Mouse (Mus musculus): ENCODE measurements around the gene Foxp1. TPM values are rescaled to one million over a fixed set of nuclear protein-coding genes. Genes with fewer than 3 reads are reported as not detected.

Foxp1 gene
- total RNA-seq, 2 experiments from 2014 or later, result 142 TPM

DNA sequence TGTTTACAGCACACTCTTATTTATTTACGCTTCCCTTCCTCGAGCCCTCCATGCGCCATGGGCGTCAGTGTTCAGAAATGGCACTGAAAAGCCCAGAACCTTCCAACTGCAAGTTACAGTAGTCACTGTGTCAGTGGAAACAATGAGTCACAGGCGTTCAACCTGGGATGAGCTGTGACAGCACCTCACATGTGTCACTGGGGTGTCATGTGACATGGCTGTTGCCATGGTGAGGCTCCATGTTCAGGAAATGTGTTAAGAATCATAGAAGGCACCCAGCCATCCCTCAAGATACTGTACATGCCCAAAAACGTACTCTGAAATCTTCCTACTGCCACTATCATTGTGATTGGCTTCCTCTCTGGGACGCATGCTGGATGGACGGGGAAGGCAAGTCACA, 101.9 kb downstream of the Foxp1 start:
- DNase-seq (ENCODE audit: low spot score in 2 of 2), result no peak
- intact Hi-C loops (cut with DNase I), result no loop called here

DNA sequence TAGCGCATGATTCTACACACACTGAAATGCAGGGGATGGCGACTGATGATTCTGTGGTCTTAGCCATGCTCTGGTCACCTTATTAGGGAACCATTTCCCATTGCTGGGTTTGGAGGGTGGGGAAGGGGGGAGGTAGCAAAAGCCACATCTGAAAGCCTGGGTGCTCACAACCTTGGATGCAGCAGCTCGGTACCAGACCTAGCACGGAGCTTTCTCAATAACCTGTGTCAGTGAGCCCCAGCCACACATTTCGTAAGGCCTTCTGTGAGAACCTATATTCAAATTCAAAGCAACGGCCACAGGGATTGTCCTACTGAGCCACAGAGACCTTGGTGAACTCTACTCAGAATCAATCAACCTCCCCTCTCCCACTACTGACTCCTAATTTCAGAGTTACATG, 109.9 kb downstream of the Foxp1 start:
- no peak for DNase-seq (ENCODE audit: low spot score in 2 of 2)
- intact Hi-C loops (cut with DNase I), result no loop called here

- no peak for DNase-seq (ENCODE audit: low spot score in 2 of 2)
- intact Hi-C loops (cut with DNase I), result no loop called here
Observed at GRCm38 (mm10) chr6:99409602-99410001, 112.9 kb downstream of the Foxp1 start.

- DNase-seq (ENCODE audit: low spot score in 2 of 2), result no peak
- intact Hi-C loops (cut with DNase I), result no loop called here
Observed at GRCm38 (mm10) chr6:99408880-99409279, 113.6 kb downstream of the Foxp1 start.

- intact Hi-C loops (cut with DNase I), result no loop called here
- DNase-seq (ENCODE audit: low spot score in 2 of 2), result no peak
Observed at GRCm38 (mm10) chr6:99403755-99404390, 118.6 kb downstream of the Foxp1 start.

GRCm38 (mm10) chr6:99402941-99403340, 119.6 kb downstream of the Foxp1 start:
- intact Hi-C loops (cut with DNase I), result no loop called here
- DNase-seq (ENCODE audit: low spot score in 2 of 2), result no peak

- no peak for DNase-seq (ENCODE audit: low spot score in 2 of 2)
- intact Hi-C loops (cut with DNase I), result no loop called here
Observed at GRCm38 (mm10) chr6:99402370-99402769, 120.2 kb downstream of the Foxp1 start.

DNA sequence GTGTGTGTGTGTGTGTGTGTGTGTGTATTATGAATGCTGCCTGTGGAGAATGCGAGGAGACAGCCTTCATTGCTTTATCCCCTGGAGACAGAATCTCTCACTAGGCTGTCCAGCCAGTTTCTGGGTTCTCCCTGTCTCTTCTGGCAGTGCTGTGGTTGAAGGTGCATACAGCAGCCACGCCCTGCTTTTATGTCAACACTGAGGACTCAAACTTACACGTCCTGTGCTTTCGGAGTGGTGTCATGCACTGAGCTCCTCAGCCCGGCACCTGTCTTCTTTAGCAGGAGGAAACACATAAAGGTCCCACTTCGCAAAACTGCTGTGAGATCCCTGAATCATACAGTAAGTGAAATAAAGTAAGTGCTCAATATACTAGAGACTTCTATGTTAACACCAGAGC, 120.7 kb downstream of the Foxp1 start:
- intact Hi-C loops (cut with DNase I), result no loop called here
- no peak for DNase-seq (ENCODE audit: low spot score in 2 of 2)

DNA sequence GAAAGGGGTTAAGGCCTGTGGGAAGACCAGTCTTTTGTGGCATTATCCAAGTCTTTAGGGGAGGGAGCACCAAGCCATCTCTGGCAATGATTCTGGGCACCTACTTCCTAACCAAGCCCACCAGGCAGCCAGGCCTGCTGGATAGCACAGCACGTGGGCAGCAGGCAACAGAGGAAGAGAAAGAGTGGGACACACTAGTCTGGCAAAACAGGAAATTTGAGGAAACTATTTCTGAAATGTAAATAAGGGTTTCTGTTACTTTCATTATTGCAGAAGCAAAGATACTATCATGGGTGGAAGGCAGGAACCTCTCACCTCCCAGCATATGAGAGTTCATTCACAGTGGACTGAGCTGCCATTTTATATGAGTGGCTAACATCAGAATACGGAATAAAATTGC, 121.3 kb downstream of the Foxp1 start:
- DNase-seq (ENCODE audit: low spot score in 2 of 2), result no peak
- intact Hi-C loops (cut with DNase I), result no loop called here

DNA sequence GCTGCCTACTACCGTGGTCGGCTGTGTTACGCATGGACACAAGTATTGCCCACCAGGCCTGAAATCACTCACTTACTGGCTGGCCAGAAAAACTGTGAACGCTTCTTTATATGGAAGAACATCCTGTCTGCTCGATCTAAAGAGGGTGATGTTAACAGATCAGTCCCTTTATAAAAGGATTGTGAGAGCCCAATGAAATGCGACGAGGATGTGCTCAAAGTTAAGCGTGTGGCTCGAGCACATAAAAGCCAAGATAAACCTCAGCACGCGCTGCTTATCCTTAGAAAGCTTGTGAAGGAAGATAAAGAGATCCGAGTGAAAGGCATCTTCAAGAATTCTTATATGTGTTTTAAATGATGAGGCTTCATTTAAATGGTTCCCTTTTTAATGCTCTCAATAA, 126.8 kb downstream of the Foxp1 start:
- DNase-seq (ENCODE audit: low spot score in 2 of 2), result no peak
- intact Hi-C loops (cut with DNase I), result no loop called here

- intact Hi-C loops (cut with DNase I), result no loop called here
- DNase-seq (ENCODE audit: low spot score in 2 of 2), result no peak
Observed at GRCm38 (mm10) chr6:99394801-99395200, 127.7 kb downstream of the Foxp1 start.

GRCm38 (mm10) chr6:99392484-99392883, 130.0 kb downstream of the Foxp1 start:
- DNase-seq (ENCODE audit: low spot score in 2 of 2), result no peak
- intact Hi-C loops (cut with DNase I), result no loop called here

- intact Hi-C loops (cut with DNase I), result no loop called here
- no peak for DNase-seq (ENCODE audit: low spot score in 2 of 2)
Observed at GRCm38 (mm10) chr6:99388741-99389675, 133.5 kb downstream of the Foxp1 start.

- intact Hi-C loops (cut with DNase I), result no loop called here
- DNase-seq (ENCODE audit: low spot score in 2 of 2), result no peak
Observed at GRCm38 (mm10) chr6:99388023-99388422, 134.5 kb downstream of the Foxp1 start.

GRCm38 (mm10) chr6:99385059-99385604, 137.4 kb downstream of the Foxp1 start:
- DNase-seq (ENCODE audit: low spot score in 2 of 2), result no peak
- intact Hi-C loops (cut with DNase I), result no loop called here

GRCm38 (mm10) chr6:99383846-99384472, 138.6 kb downstream of the Foxp1 start:
- intact Hi-C loops (cut with DNase I), result no loop called here
- DNase-seq (ENCODE audit: low spot score in 2 of 2), result no peak

- no peak for DNase-seq (ENCODE audit: low spot score in 2 of 2)
- intact Hi-C loops (cut with DNase I), result no loop called here
Observed at GRCm38 (mm10) chr6:99380146-99380545, 142.4 kb downstream of the Foxp1 start.

GRCm38 (mm10) chr6:99378997-99379710, 143.4 kb downstream of the Foxp1 start:
- intact Hi-C loops (cut with DNase I), result loop anchor here (5.0 kb wide), 1 partner anchor 42 kb away; no protein-coding TSS in a partner anchor
- no peak for DNase-seq (ENCODE audit: low spot score in 2 of 2)

- intact Hi-C loops (cut with DNase I), result loop anchor here (5.0 kb wide), 1 partner anchor 40 kb away; no protein-coding TSS in a partner anchor
- DNase-seq (ENCODE audit: low spot score in 2 of 2), result no peak
Observed at GRCm38 (mm10) chr6:99377716-99378115, 144.8 kb downstream of the Foxp1 start.
